ENCODE assay signal across 9 mouse cellular contexts in the genomic region with DNA sequence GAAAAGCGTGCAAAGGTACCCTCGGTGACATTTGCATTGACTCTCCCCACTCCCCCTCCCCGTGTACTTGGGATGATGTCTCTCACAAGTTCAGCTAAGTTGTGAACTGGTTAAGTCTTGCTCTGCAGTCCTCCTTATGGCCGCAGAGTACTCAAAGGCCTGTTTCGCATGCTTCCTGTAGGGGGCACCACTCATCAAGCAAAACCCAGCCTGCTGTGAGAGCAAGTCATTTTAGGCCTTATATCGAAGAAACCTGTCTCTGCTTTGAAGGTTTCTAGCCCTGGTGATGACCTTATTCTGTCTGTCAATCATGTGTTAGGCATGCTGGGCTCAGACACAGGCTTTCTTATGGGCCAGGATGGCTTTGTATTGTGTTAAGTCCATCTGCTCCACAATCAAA.
DNase-seq lines count a peak whose midpoint lies in the region; ATAC-seq and TF ChIP-seq lines count a peak whose summit lies in the region.
"Had no signal": no experiment of that assay in that cellular context is flagged by ENCODE, and none has a peak within 500 bp of the region (broad histone marks: within the 10 kb centered on the region; RNA-seq: fewer than 3 reads in every experiment).

No protein-coding gene starts in this region.

- peak; percentile 25 for DNase-seq in cerebellum, adult 8-10 months
- DNase-seq in cerebellum, postnatal 36 days: no peak
- peak; percentile 89 for DNase-seq in midbrain, embryonic 11.5 days (ENCODE audit: low spot score, missing footprints)
- no peak for DNase-seq in ovary, postnatal 14 days (ENCODE audit: low spot score)
- no peak for DNase-seq in heart, adult 8-10 months (ENCODE audit: low spot score)

- ATAC-seq in midbrain, embryonic 11.5 days (ENCODE audit: low FRiP score): no peak
- ATAC-seq in midbrain, embryonic 16.5 days: no peak

- peak; percentile 73 for TF ChIP-seq CTCF in embryonic fibroblast, embryonic 13.5 days (IDR thresholded peaks at IDR 0.05; ENCODE audit: borderline replicate concordance, insufficient read depth, low read length)
- TF ChIP-seq CTCF in olfactory bulb, adult 2 months (IDR thresholded peaks at IDR 0.05; ENCODE audit: insufficient read depth, low read depth, low read length): peak; percentile 30; the same call in 1 of the 2 replicates

- no peak for TF ChIP-seq POLR2A in embryonic fibroblast, embryonic 13.5 days (IDR thresholded peaks at IDR 0.05; ENCODE audit: low read depth, low read length)
- TF ChIP-seq POLR2A in olfactory bulb, adult 2 months (IDR thresholded peaks at IDR 0.05; ENCODE audit: insufficient read depth, low read depth, low read length): no peak

- H3K9ac ChIP-seq in midbrain, embryonic 11.5 days (ENCODE audit: low read length): no peak overlapping the region
- H3K9ac ChIP-seq in midbrain, embryonic 16.5 days (ENCODE audit: low read depth, low read length): no peak overlapping the region
- H3K9ac ChIP-seq: heart, embryonic 13.5 days had no signal

- H3K27ac ChIP-seq in midbrain, embryonic 11.5 days (ENCODE audit: low read depth, low read length): no peak overlapping the region
- H3K27ac ChIP-seq in midbrain, embryonic 16.5 days (ENCODE audit: low read length): no peak overlapping the region
- no peak overlapping the region for H3K27ac ChIP-seq in embryonic fibroblast, embryonic 13.5 days (ENCODE audit: insufficient read depth, low read length)
- no peak overlapping the region for H3K27ac ChIP-seq in olfactory bulb, adult 2 months (ENCODE audit: insufficient read depth, low read depth, low read length)
- H3K27ac ChIP-seq: heart, embryonic 13.5 days had no signal

- 58% methylated on average over 6 of the region's 6 CpGs for WGBS in midbrain, embryonic 11.5 days
- 59% methylated on average over 6 of the region's 6 CpGs for WGBS in midbrain, embryonic 16.5 days
- WGBS in olfactory bulb, adult 2 months: 43% methylated on average over 6 of the region's 6 CpGs

- H3K36me3 ChIP-seq in midbrain, embryonic 11.5 days (ENCODE audit: control insufficient read depth, insufficient read depth, low read length): no peaks in the 10 kb centered on the region
- no peaks in the 10 kb centered on the region for H3K36me3 ChIP-seq in midbrain, embryonic 16.5 days (ENCODE audit: control insufficient read depth, insufficient read depth, low read length)

- H3K4me1 ChIP-seq in midbrain, embryonic 11.5 days (ENCODE audit: control insufficient read depth, insufficient read depth, low read length): peaks cover 2% of the 10 kb centered on the region; the same call in 1 of the 2 replicates
- H3K4me1 ChIP-seq in midbrain, embryonic 16.5 days (ENCODE audit: control insufficient read depth, insufficient read depth, low read length): peaks cover 6% of the 10 kb centered on the region; the same call in 1 of the 2 replicates
- no peaks in the 10 kb centered on the region for H3K4me1 ChIP-seq in embryonic fibroblast, embryonic 13.5 days (ENCODE audit: control insufficient read depth, insufficient read depth, low read length)
- H3K4me1 ChIP-seq in olfactory bulb, adult 2 months (ENCODE audit: control insufficient read depth, insufficient read depth, low read length): peaks cover 7% of the 10 kb centered on the region

- no peaks in the 10 kb centered on the region for H3K27me3 ChIP-seq in midbrain, embryonic 11.5 days (ENCODE audit: control insufficient read depth, insufficient read depth, low read length)
- no peaks in the 10 kb centered on the region for H3K27me3 ChIP-seq in midbrain, embryonic 16.5 days (ENCODE audit: control insufficient read depth, insufficient read depth, low read depth, low read length)
- H3K27me3 ChIP-seq: heart, embryonic 13.5 days had no signal

- H3K4me3 ChIP-seq in midbrain, embryonic 11.5 days (ENCODE audit: low read depth, low read length): no peak overlapping the region
- no peak overlapping the region for H3K4me3 ChIP-seq in midbrain, embryonic 16.5 days (ENCODE audit: low read depth, low read length)
- H3K4me3 ChIP-seq in embryonic fibroblast, embryonic 13.5 days (ENCODE audit: insufficient read depth, low read length): no peak overlapping the region
- no peak overlapping the region for H3K4me3 ChIP-seq in olfactory bulb, adult 2 months (ENCODE audit: insufficient read depth, low read depth, low read length)
- H3K4me3 ChIP-seq: heart, embryonic 13.5 days had no signal

- no peaks in the 10 kb centered on the region for H3K9me3 ChIP-seq in midbrain, embryonic 11.5 days (ENCODE audit: control insufficient read depth, low read length)
- no peaks in the 10 kb centered on the region for H3K9me3 ChIP-seq in midbrain, embryonic 16.5 days (replicated peaks; ENCODE audit: control insufficient read depth, low read length, poor library complexity, severe bottlenecking)
- H3K9me3 ChIP-seq: heart, embryonic 13.5 days had no signal

- no peak overlapping the region for H3K4me2 ChIP-seq in midbrain, embryonic 11.5 days
- no peak overlapping the region for H3K4me2 ChIP-seq in midbrain, embryonic 16.5 days (ENCODE audit: low read length)
- H3K4me2 ChIP-seq: heart, embryonic 13.5 days had no signal

Comparison
In these comparisons a context has a peak if more than half of its experiments do, and no peak if none do; other contexts are left out.
1. DNase-seq: peak in cerebellum, adult 8-10 months (single experiment) and midbrain, embryonic 11.5 days (single experiment); none in cerebellum, postnatal 36 days (0 of 2), ovary, postnatal 14 days (single experiment) and heart, adult 8-10 months (single experiment).